Mouse (Mus musculus) bone marrow, adult 2 months (tissue): ENCODE measurements around the gene Pde10a.

Experiments used
- CTCF ChIP-seq: fragments of 200-500 bp; IDR thresholded peaks from 2 replicates; pipeline ENCODE4 v1.5.1; 2011; ENCODE audit warnings: low read length, control low read depth; ENCODE audit not compliant: control insufficient read depth, insufficient read depth
- POLR2A ChIP-seq: fragments of 200-500 bp; IDR thresholded peaks from 2 replicates; pipeline ENCODE4 v1.6.1; 2011; ENCODE audit warnings: low read depth, mild to moderate bottlenecking, control low read depth, low read length, borderline replicate concordance; ENCODE audit not compliant: control insufficient read depth

- TF ChIP-seq CTCF (no peak), POLR2A (no peak)
Measured at GRCm38 (mm10) chr17:8995344-8995743, 470.2 kb downstream of the Pde10a start.
